Mouse (Mus musculus): ENCODE measurements around the gene Tnc.

Tnc gene

DNA sequence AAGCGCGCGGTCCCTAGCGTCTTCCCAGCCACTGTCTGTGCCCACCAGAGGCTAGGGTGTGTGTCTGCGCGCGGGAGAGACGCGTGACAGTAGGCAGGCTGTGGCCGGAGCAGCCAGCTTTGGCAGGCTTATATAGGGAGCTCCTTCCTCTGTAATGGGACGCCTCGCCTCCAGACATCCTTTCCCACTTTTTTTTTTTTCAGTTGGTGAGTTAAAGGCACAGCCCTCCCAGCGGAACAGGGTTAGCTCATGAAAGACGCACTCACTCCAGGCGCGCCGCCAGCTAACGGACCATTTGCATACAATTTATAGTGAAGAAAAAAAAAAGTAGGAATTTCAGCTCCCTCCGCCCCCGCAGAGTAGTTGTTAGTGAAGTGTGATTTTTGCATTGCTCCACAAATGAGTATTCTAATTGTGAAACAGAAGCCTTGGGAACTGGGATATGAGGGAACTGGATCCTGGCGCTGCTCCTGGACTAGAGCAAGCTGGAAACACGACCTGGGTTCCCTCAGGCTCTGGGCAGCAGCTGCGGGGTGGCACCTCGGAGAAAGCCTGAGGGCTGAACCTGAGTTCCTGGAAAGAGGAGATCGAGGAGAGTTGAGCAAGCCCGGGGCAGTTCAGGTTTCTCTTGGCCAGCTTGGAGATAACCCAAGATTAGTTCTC, at the start of gene Tnc:
TSS of gene Tnc (minus strand) at position 185 of the 663 bp plus-strand sequence.
- no peak for ATAC-seq (ENCODE audit: insufficient number of reproducible peaks, low FRiP score, low TSS enrichment)

DNA sequence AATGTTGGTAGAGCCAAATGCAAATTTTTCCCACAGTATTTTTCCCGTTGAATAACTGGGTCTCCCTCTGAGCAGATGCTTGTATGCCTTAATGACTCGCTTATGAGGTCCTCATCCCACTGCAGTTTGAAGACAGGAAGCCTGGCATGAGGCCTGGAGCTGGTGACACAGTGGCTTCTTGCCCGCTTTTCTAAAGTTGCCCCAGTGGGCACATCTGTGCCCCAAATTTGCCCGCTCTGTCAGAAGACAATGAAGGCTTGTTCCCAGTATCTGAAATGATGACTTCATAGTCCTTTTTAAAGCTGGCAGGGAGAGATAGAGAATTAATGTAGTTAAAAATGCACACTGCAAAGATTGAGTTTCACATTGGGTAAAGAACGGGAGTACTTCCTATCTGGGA, 47.4 kb upstream of the Tnc start:
- ATAC-seq (ENCODE audit: insufficient number of reproducible peaks, low FRiP score, low TSS enrichment): no peak

DNA sequence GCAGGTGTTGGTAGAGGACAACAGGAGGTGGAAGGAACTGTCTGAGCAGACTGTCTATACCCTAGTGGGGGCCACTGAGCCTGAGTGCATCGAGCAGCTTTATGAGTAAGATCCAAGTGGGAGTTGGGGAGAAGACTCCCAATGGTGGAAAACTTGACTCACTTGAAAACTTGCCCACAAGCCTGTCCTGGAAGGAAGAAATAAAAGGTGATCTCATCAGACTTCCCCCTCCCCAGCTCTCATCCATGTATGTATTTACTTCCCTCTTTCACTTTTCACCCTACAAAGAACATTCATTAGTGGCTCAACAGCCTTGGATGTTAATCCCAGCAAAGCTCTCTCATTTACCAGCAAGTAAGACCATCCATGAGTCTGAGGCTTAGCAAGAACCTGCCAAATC, 46.0 kb upstream of the Tnc start:
- no peak for ATAC-seq (ENCODE audit: insufficient number of reproducible peaks, low FRiP score, low TSS enrichment)

DNA sequence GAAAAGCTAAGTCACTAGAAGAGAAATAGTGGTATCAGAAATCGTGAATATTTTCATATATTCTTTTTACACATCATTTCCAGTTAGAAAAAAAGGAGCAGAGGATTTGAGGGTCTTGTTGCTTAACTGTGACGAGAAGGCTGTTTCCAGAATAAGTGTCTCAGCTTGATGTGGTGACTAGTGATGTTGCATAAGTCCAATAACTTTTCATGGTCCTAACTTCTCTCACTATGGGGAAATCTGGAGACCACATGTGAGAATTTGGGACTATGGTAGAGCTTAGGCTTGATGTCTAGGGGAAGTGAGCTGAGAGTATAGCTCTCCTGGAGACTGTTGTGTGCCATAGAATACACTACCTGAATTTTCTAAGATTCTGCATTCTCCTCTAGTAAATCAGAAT, 42.6 kb upstream of the Tnc start:
- ATAC-seq (ENCODE audit: insufficient number of reproducible peaks, low FRiP score, low TSS enrichment): no peak

DNA sequence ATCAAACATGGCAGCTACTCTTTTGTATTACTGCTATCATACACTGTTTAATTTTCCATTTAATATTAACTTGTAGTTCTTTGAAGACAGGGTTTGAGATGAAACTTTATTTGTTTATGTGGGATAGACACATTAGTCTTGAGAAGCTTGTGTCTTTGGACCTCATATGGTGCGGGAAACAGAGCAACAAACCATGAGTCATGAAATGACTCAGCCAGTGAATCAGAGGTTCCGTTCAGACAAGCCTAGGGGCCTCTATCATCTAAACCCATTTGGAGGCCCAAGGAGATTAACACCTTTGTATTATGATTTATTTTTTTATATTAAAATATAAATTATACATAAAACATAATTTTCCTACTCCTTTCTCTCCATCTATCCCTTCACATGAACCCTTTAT, 40.9 kb upstream of the Tnc start:
- no peak for ATAC-seq (ENCODE audit: insufficient number of reproducible peaks, low FRiP score, low TSS enrichment)

DNA sequence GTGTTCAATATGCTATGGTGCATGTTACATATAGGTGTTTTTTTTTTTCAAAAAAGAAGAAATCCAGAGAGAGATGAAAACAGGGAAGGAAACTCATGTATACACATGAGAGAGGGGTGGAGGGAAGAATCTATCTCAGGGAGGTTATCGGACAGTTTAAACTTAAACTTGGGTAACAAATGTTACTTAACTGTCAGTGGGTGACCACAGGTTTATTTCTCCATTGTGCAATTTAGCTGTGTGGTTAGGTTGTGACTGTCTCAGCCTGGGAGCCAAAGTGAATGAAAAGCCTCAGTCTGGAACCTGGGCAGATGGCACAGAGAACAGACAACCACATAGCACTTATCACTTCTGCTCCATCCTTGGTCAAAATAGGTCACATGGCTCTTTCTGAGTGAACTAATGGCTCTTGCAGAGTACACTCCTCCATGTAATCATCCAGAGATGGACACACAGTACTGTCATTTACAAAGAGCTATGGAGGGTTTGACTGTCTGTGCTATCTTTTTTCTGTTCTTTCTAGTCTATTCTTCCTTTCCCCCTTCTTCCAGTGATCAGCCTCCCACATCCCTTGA, 39.3 kb upstream of the Tnc start:
- no peak for ATAC-seq (ENCODE audit: insufficient number of reproducible peaks, low FRiP score, low TSS enrichment)

DNA sequence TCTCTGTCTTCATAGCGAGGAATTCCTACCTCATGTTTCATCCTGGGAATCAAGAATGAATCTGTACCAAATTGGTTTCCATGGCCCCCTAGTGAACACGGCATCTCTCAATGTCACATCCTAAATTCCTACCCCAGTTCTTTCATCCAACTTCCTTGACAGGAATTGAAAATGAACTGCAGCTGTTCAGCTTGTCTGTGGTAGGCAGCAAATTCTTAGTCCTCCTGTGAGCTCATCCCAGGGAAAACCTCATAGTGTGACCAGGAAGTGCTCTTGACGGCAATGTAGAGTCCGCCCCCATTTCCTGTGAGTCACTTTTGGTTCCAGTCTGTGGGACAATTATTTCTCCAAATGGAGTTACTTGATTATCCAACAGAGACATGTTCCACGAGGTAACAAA, 37.0 kb upstream of the Tnc start:
- no peak for ATAC-seq (ENCODE audit: insufficient number of reproducible peaks, low FRiP score, low TSS enrichment)

DNA sequence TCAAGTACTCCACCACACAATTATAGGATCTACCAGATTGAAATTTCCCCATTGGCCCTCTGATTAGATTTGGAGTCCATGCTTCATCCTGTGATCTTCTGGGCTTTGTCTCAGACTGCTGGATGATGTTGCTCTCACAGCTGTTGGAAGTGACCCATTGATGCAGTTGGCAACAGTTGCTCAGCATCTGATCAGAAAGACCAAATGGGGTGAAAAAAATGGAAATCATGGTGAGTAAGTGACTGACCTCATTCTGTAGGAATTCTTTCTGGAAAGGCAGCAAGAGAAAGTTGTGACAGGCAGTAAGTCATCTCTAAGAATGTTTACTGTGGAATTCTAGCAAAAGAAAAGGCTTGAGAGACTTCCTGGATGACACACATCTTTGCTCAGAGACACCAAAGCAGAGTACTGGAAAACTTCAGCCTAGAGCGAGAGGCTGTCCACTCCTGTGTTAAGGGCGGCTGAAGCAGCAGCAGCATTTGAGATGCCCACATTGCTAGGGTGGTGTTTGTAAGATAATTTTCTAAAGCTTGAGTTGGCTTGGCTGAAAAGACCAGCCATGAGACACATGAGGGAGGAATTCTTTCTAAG, 31.3 kb upstream of the Tnc start:
- no peak for ATAC-seq (ENCODE audit: insufficient number of reproducible peaks, low FRiP score, low TSS enrichment)

DNA sequence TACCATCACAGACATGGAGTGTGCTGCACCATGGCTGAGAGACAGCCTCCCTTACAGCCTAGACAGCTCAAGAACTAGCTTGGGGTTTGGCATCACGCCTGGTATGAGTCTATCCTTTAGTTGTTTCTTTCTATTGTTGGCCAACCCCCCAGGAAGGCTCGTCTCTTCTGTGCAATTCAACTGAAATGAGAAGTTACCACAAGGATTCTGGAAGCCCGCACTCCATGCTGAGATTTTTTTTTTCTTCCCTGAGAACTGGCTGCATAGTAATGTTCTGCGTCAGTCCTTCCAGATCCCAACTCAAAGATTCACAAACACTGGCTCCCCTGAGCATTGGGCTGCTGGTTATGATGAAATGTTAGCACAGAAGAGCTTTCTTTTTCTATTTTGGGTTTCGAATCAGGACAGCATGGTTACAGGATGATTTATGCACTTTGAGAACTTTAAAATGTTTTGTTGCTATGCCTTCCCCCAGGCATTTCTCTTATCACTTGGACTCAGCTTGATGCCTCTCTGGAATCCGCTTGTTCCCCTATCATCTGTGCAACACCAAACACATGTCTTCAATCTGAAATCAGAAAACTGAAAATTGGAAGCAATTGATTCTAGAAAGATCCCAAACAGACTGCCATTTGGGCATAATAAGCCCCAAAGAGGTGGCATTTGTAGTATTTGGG, 29.7 kb upstream of the Tnc start:
- ATAC-seq (ENCODE audit: insufficient number of reproducible peaks, low FRiP score, low TSS enrichment): no peak

DNA sequence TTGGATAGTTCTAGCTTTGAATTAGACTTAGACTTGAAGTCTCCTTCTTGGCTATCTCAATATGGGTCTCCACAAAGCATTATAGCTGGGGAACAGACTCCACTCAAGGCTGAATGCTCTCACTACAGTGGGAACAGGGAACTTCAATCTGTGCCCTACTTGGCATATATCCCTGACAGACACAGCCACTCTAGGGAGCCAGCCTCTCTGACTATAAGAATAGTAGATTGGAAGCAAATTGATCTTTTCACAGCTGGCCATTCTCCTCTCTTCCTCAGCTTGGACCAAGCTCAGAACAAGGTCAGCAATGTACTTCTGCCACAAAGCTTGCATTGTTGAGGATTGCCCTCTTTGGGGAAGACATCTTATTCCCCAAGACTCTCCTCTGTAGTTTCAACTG, 27.9 kb upstream of the Tnc start:
- ATAC-seq (ENCODE audit: insufficient number of reproducible peaks, low FRiP score, low TSS enrichment): no peak

DNA sequence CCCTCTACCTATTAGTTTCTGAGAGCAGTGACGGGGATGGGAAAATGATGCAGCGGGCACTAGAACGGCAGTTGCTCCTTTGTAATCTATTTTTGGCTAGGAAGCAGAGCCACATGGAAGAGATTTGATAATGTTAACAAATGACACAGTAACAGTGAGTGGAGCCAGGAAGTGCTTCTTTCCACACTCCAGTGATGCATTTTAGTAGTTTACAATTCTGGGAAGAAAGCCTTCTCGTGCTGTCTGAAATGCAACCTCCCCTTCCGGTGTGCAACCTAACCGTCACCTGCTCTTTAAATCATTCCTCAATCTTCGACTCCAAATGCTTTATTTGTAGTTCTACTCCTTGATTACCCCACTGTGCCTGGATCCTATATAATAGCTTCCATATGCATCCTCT, 20.6 kb upstream of the Tnc start:
- no peak for ATAC-seq (ENCODE audit: insufficient number of reproducible peaks, low FRiP score, low TSS enrichment)

DNA sequence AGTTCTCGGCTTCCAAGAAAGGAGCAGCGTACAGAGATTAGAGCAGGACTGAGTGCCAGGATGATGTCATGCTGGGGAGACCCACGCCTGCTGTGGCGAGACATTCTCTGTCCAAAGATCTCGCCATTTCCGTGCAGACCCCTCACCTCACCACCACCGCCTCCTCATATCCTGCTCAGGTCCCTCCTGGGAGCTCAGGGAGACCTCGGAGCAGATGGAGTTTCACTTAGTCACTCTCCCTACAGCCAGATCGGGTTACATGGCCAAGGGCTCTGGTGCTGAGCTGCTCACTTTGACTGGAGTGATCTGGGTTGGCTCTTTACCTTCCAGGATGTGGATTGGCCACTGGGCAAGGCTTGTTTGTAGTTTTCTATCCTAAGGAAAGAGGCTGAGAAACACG, 18.5 kb upstream of the Tnc start:
- no peak for ATAC-seq (ENCODE audit: insufficient number of reproducible peaks, low FRiP score, low TSS enrichment)

DNA sequence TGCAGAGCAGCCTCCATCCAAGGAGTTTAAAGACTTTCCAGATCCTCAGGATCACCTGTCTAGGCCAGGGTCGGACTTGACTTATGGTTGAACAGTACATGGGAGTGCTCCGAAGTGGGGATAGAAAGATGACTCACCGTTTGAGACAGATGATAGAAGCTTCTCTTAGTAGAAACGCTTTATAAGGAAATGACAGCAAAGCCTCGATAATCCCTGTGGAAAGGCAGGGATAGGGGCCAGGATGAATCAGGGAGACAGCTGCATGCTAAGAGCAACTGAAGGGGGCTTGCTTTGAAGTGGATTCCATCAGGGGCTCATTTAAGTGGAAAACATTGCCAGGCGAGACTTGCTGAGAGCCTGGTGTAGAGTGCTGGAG, 12.0 kb upstream of the Tnc start:
- ATAC-seq (ENCODE audit: insufficient number of reproducible peaks, low FRiP score, low TSS enrichment): no peak

DNA sequence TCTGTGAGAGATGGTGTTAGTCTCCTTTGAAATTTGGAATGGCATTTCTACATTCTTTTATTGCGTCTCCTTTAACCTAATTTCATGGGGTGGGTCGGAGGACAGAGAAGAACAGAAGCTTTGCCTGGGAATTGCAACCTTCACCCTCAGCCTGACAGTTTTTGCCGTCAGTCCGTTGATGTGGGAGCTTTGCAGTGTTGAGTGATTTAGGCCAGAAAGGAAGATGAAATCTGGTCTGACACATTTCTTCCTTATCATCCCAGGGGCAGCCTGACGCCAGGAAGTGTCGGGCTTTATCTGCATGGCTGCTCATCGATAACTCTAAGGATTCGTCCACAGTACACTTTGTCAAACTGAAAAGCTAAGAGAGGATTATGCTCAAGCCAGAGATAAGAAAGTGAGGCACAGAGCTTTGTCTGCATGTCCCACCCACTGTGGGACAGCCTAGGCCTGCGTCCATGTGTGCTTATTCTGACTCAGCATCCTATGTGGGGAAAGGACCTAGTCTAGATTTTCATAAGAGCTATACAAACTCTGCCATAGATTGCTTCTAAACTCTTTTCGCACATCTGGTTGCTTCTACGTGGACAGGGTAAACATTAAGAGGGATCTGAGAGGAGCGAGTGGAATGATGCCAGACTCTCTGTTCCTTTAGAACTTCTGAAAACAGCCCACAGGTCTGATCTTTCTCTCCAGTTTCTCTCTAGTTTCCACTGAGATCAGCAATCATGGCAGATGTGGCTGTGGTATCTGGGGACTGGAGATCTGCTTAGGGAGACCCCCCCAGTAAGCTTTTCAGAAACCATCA, 11.4 kb upstream of the Tnc start:
- no peak for ATAC-seq (ENCODE audit: insufficient number of reproducible peaks, low FRiP score, low TSS enrichment)

DNA sequence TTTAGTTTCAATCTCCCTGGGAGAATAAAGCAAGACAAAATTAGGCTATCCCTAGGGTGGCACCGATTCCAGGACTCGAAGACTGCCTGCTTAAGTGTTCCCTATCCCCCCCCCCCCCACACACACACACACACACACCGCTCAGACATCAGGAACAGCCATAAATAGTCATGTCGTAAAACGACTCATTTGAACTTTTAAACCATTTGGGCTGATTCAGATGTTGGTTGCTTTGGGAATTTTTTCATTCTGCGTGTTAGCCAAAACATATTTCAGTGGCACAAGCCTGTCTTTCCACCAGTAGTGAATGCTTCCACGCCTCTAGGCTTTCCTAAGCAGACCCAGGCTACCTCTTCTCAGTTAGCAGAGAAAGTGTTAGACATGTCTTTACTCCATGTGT, 1.4 kb upstream of the Tnc start:
- no peak for ATAC-seq (ENCODE audit: insufficient number of reproducible peaks, low FRiP score, low TSS enrichment)

DNA sequence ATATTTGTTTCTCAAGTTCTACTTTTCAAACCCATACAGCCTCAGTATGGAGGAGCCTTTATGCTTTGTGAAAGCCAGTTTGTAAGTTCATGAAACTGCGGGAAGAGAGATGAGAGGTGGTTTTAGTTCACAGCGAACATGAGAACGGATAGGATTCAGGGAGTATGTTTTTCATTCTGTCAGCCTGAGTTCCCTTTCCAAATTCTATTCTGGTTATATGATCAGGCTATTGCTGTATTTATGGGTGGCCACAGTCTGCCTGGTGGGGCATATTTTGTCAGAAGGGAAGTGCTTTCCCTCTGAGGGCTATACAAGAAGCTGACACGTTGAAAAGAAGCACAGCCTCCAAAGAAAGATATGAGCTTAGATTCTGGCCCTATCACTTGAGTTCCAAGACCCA, 2.9 kb downstream of the Tnc start:
- ATAC-seq (ENCODE audit: insufficient number of reproducible peaks, low FRiP score, low TSS enrichment): no peak

DNA sequence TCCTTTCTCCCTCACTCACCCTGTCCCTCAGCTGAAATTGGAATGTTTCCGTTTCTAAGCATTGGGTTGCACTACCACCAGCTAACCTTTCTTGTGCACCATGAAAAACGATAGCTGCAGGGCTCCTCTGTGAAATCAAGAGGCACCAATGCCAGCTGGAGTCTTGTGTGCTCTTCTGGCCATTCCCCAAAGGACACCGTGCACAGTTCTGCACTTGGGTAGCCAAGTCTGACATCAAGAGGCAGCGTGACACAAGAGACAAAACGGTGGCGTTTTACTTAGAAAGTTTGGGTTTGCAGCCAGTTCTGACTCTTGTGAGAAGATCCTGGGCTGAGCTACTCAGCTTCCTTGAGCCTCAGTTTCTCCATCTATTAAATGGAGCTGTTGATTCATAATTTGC, 3.4 kb downstream of the Tnc start:
- no peak for ATAC-seq (ENCODE audit: insufficient number of reproducible peaks, low FRiP score, low TSS enrichment)

DNA sequence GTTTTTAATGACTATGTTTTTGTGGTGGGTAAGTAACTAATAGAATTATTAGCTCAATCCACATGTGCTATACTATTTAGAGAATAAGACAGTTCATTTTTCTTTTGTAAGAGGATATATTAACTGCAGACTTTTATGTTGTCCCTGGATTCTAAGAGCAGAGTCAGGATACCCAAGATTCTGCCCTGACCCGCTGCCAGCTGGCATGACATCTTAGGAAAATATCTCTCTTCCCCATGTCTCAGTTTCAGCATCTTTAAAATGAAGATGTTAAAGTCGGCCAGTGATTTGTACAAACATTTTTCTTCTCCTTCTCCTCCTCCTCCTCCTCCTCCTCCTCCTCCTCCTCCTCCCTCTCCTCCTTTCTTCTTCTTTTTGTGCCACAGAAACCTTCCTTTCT, 7.7 kb downstream of the Tnc start:
- ATAC-seq (ENCODE audit: insufficient number of reproducible peaks, low FRiP score, low TSS enrichment): no peak

DNA sequence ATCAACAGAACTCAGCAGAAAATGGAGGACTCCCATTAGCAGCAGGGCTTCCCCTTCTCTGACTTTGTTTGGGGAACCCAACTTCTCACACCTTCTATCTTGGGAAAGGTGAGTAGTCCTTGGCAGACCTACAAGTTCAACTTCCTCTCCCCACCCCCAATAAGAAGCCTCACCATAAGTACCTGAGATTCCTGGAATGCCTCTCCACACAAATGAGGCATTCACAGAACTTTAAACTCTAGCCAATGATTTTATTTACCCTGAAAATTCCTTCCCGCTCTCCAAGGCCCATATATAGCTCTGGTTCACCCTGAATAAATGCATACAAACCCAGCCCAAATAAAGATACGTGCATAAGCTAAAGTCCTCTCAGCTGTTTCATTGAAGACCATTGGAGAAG, 9.3 kb downstream of the Tnc start:
- ATAC-seq (ENCODE audit: insufficient number of reproducible peaks, low FRiP score, low TSS enrichment): no peak

DNA sequence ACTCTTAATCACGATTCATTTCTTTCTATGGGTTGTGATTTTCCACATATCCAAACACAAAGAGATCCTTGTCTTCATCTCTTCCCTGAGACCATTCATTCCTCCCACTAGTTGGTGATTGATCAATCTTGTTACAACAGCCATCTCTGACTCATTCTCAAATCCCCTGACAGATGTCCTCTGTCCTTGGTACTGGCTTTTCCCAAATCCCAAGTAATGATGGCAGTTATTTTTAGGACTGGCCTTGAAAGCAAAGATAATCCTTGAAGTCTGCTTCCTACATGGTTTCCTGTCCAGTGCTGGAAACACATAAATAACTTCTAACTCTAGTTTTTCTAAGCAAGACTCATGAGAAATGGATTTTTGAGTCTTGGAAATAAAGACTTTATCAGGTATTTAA, 12.1 kb downstream of the Tnc start:
- ATAC-seq (ENCODE audit: insufficient number of reproducible peaks, low FRiP score, low TSS enrichment): no peak

DNA sequence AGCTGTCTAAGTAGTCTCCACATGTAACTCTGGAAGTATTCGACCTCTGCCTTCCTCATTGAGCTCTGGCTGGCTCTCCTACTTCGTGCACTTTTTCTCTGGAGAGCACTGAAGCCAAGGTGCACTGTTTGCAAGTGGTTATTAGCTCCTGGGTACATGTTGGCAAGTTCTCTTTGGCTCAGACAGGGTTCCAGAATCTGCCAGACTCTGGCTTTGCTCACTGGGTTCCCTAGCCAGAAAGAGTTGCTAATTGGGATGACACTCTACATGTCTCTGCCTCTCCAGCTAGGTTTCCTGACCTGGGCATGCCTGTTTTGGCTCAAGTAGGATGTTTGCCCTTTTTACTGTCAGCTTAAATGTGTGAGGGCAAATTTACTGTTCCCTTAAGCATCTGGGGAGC, 13.6 kb downstream of the Tnc start:
- no peak for ATAC-seq (ENCODE audit: insufficient number of reproducible peaks, low FRiP score, low TSS enrichment)

Measured in cerebellum, adult (tissue).